Mouse (Mus musculus) heart, embryonic 14.5 days (tissue): Measurements from ENCODE around the gene Rnf111. TPM values are rescaled to one million over a fixed set of nuclear protein-coding genes. Genes with fewer than 3 reads are reported as not detected.

ENCODE experiments used
- microRNA-seq: library from miRNA; unstranded; fragments of <30 nt; microRNA quantifications from one replicate; pipeline ENCODE4, GENCODE M21; 2016
- polyA plus RNA-seq: library from polyadenylated mRNA; unstranded; fragments of >200 nt; fragmentation: Nextera tagmentation; extraction: Ambion mirVana; gene quantifications from 2 replicates; pipeline ENCODE4 v1.2.1, GENCODE M21; 2014

The Rnf111 gene
- polyA plus RNA-seq, 1 experiment from 2014 or later: 22.8 TPM

Small RNA genes within 50 kb of the gene (microRNA-seq; reads per million reads assigned to microRNA genes)
- gene Mir5626: 3.6 reads per million, percentile 9 among the genes with 10 or more reads in this experiment

Other genes starting within 250 kb of the Rnf111 start
- 136 and 152 TPM in 2 replicates for gene Ccnb2, start 82.2 kb downstream of the Rnf111 start, polyA plus RNA-seq
- 39.8 and 40.7 TPM in 2 replicates for gene Sltm, start 39.0 kb upstream of the Rnf111 start, polyA plus RNA-seq
- gene Gm10642, start 152.5 kb upstream of the Rnf111 start, polyA plus RNA-seq: 0.15 and 0.45 TPM in 2 replicates
- gene Mindy2, start 153.4 kb upstream of the Rnf111 start, polyA plus RNA-seq: 13.4 and 15.9 TPM in 2 replicates
- 69.7 and 72.1 TPM in 2 replicates for gene Adam10, start 175.3 kb upstream of the Rnf111 start, polyA plus RNA-seq